Mouse (Mus musculus) liver, embryonic 14.5 days (tissue): ENCODE measurements around the gene Plekha5. TPM values are rescaled to one million over a fixed set of nuclear protein-coding genes. Genes with fewer than 3 reads are reported as not detected.

Source experiments
- ATAC-seq: fragments of 200-750 bp; cut with Nextera tagmentation; 2 replicates; pipeline ENCODE4 v1.8.0; 2017; ENCODE audit warnings: moderate number of reproducible peaks, mild to moderate bottlenecking, moderate library complexity; ENCODE audit not compliant: insufficient read depth
- DNase-seq, 3 experiments: peaks; one replicate each; pipeline ENCODE4 v3.0.0-alpha.2; 2012 to 2013; ENCODE audit warnings: low read depth in 3 of 3, low spot score in 3 of 3
- H3K27ac ChIP-seq: fragments of 300-500 bp; sonication (generic); 2 replicates; pipeline ENCODE4 v1.5.1; 2014; ENCODE audit warnings: moderate library complexity, mild to moderate bottlenecking, control low read depth, inconsistent platforms
- H3K27me3 ChIP-seq: fragments of 300-500 bp; sonication (generic); 2 replicates; pipeline ENCODE4 v1.6.1; 2014; ENCODE audit warnings: mild to moderate bottlenecking, low read length, moderate library complexity; ENCODE audit not compliant: control insufficient read depth, insufficient read depth
- H3K36me3 ChIP-seq: fragments of 300-500 bp; sonication (generic); replicated peaks from 2 replicates; pipeline ENCODE4 v1.6.1; 2014; ENCODE audit warnings: low read depth; ENCODE audit not compliant: control insufficient read depth, insufficient read depth
- H3K4me1 ChIP-seq, 2 experiments: fragments of 200-500 bp in 1 of 2; fragments of 300-500 bp in 1 of 2; sonication (generic) in 1 of 2; replicated peaks; 2 replicates each; pipeline ENCODE4 v1.6.1; 2012 to 2014; ENCODE audit warnings: antibody characterized with exemption in 1 of 2, inconsistent platforms in 1 of 2, low read length in 1 of 2; ENCODE audit not compliant: control insufficient read depth in 2 of 2, insufficient read depth in 2 of 2
- H3K4me2 ChIP-seq: fragments of 300-500 bp; sonication (generic); 2 replicates; pipeline ENCODE4 v1.6.1; 2014; ENCODE audit warnings: low read depth, mild to moderate bottlenecking, control low read depth, moderate library complexity
- H3K4me3 ChIP-seq, 2 experiments: fragments of 200-500 bp in 1 of 2; fragments of 300-500 bp in 1 of 2; sonication (generic) in 1 of 2; 2 replicates each; pipeline ENCODE4 v1.5.1; 2012 to 2014; ENCODE audit warnings: low read depth in 2 of 2, low read length in 2 of 2, mild to moderate bottlenecking in 2 of 2, control low read depth in 1 of 2, inconsistent platforms in 1 of 2, moderate library complexity in 1 of 2; ENCODE audit not compliant: insufficient read depth in 1 of 2
- H3K9ac ChIP-seq: fragments of 300-500 bp; sonication (generic); replicated peaks from 2 replicates; pipeline ENCODE4 v1.6.1; 2014; ENCODE audit warnings: mild to moderate bottlenecking, control low read depth, moderate library complexity
- H3K9me3 ChIP-seq: fragments of 300-500 bp; sonication (generic); 2 replicates; pipeline ENCODE4 v1.6.1; 2016; ENCODE audit warnings: low read length, mixed read lengths; ENCODE audit not compliant: control insufficient read depth
- CTCF ChIP-seq: IDR thresholded peaks from 2 replicates; pipeline ENCODE4 v1.5.1; 2016; ENCODE audit warnings: antibody characterized with exemption, low read depth, control low read depth
- EP300 ChIP-seq: IDR thresholded peaks from 2 replicates; pipeline ENCODE4 v1.6.1; 2016; ENCODE audit warnings: antibody characterized with exemption, low read depth
- WGBS: fragments of 180-500 bp; shearing (Covaris S2); extraction: QIAGEN DNeasy Blood & Tissue Kit; methylation state at CpG from one replicate; pipeline ENCODE4 v1.1.7; 2014; ENCODE audit not compliant: insufficient replicate concordance; 5-methylcytosine and 5-hydroxymethylcytosine counted together
- polyA plus RNA-seq, 2 experiments: library from polyadenylated mRNA; depleted of rRNA in 1 of 2; stranded (reverse) in 1 of 2; unstranded in 1 of 2; fragments of >200 nt; fragmentation: Nextera tagmentation in 1 of 2; extraction: Ambion mirVana in 1 of 2; gene quantifications; 2 replicates each; pipeline versions ENCODE4 v1.2.1 to v1.2.3; 2012 to 2014

The Plekha5 gene
- polyA plus RNA-seq, 2 experiments = 3.6 to 6.0 TPM

DNA sequence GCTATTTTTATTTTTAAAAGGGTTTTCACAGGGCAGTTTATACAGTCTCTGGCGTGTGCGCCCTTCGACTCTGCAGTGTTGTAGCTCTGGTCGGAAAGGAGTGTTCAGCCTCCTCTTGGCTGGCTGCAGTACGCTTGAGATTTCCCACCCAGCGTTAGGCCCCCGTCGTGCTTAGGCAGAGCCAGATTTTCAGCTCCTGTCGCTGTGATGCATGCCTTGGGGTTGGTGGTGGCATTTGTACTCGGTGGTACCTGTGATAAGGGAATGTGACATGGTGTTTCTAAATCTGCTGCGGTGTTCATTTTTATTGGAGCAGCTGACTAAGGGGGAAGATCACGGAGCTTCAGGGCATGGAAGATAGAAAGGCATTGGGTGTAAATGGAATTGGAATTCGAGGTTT, 95.2 kb downstream of the Plekha5 start:
- Histone ChIP-seq H3K4me3 (no peak overlapping the region), H3K9me3 (no peaks in the 10 kb centered on the region), H3K4me2 (no peak overlapping the region), H3K27ac (no peak overlapping the region), H3K4me1 (no peaks in the 10 kb centered on the region), H3K27me3 (no peaks in the 10 kb centered on the region), H3K36me3 (no peaks in the 10 kb centered on the region), H3K9ac (no peak overlapping the region)
- no peak for TF ChIP-seq CTCF
- TF ChIP-seq EP300 = no peak
- no peak for DNase-seq
- ATAC-seq = no peak
- WGBS = 72% methylated on average over 13 of the region's 13 CpGs

DNA sequence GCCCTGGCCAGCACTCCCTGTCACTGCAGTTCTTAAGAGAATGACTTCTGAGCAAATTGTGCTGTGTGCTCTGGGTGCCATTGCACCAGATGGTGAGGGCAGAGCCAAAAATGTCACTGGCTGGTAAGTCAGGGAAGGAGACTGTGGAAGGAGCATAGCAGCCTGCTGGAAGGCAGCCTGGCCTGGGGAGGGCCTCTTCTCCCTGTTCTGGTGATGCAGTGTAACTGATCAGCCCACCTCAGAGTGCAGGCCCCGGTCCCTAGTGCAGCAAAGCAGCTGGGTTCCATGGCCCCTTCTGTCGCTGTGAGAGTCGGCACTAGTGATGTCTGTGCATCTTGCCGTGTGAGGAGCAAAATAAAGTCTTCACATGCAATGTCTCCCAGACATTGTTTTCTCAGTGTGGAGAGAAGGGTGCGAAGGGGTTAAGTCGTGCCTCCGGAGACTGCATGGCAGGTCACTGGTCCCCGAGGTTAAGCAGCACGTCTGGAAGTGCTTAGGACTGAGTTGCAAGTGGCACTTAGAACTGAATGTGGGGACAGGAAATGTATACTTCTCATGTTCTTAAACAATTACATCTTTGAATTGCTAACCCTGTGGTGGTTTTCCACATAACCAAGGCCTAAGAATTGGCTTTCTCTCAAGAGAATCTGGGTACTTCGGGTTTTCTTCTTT, 95.8 kb downstream of the Plekha5 start:
- TF ChIP-seq EP300 = no peak
- no peak for TF ChIP-seq CTCF
- no peak for DNase-seq
- no peak overlapping the region for H3K4me3 ChIP-seq
- no peaks in the 10 kb centered on the region for H3K36me3 ChIP-seq
- no peaks in the 10 kb centered on the region for H3K27me3 ChIP-seq
- WGBS = 63% methylated on average over 10 of the region's 10 CpGs
- no peaks in the 10 kb centered on the region for H3K4me1 ChIP-seq
- no peak overlapping the region for H3K9ac ChIP-seq
- H3K4me2 ChIP-seq = no peak overlapping the region
- no peaks in the 10 kb centered on the region for H3K9me3 ChIP-seq
- H3K27ac ChIP-seq = no peak overlapping the region
- ATAC-seq = no peak

- Histone ChIP-seq H3K4me3 (no peak overlapping the region), H3K27me3 (no peaks in the 10 kb centered on the region), H3K36me3 (no peaks in the 10 kb centered on the region), H3K9ac (no peak overlapping the region), H3K27ac (no peak overlapping the region), H3K4me2 (no peak overlapping the region), H3K9me3 (no peaks in the 10 kb centered on the region), H3K4me1 (no peaks in the 10 kb centered on the region)
- WGBS = 64% methylated on average over 6 of the region's 6 CpGs
- TF ChIP-seq EP300 (no peak), CTCF (no peak)
- ATAC-seq (no peak), DNase-seq (no peak)
These were observed 97.1 kb downstream of the Plekha5 start for GRCm38 (mm10) chr6:140520961-140521360.

DNA sequence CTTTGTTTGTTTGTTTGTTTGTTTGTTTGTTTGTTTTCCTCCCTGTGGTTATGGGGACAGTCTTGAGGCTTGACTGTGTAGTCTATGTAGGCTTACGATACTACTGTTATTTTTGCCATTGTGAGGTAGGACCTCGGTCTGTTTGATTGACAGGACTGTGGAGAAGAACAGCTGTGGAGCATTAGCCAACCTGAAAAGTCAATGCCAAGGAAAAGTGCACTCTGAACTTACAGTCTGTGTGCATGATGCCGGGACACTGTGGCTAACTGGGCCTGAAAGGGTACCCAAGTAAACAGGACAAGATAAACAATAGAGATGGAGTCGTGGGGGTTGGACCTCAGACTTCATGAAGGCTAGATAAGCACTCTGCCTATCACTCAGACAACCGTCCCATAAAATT, 98.0 kb downstream of the Plekha5 start:
- Histone ChIP-seq H3K9ac (no peak overlapping the region), H3K4me2 (no peak overlapping the region), H3K27ac (no peak overlapping the region), H3K27me3 (no peaks in the 10 kb centered on the region), H3K4me1 (no peaks in the 10 kb centered on the region), H3K36me3 (no peaks in the 10 kb centered on the region), H3K4me3 (no peak overlapping the region), H3K9me3 (no peaks in the 10 kb centered on the region)
- no peak for ATAC-seq
- TF ChIP-seq CTCF (no peak), EP300 (no peak)
- DNase-seq = no peak
- WGBS = 32% methylated on average over 5 of the region's 5 CpGs

- no peak for DNase-seq
- 64% methylated on average over 4 of the region's 4 CpGs for WGBS
- H3K27ac ChIP-seq = no peak overlapping the region
- H3K9me3 ChIP-seq = no peaks in the 10 kb centered on the region
- TF ChIP-seq CTCF (no peak), EP300 (no peak)
- H3K4me1 ChIP-seq = no peaks in the 10 kb centered on the region
- no peaks in the 10 kb centered on the region for H3K27me3 ChIP-seq
- H3K4me2 ChIP-seq = no peak overlapping the region
- ATAC-seq = no peak
- H3K9ac ChIP-seq = no peak overlapping the region
- H3K36me3 ChIP-seq = no peaks in the 10 kb centered on the region
- no peak overlapping the region for H3K4me3 ChIP-seq
These were observed 99.7 kb downstream of the Plekha5 start for GRCm38 (mm10) chr6:140523600-140523999.
